Mouse (Mus musculus) intestine, postnatal 0 days (tissue): ENCODE measurements around the gene Rnf167. TPM values are rescaled to one million over a fixed set of nuclear protein-coding genes. Genes with fewer than 3 reads are reported as not detected.

ENCODE experiments used
- ATAC-seq: fragments of 200-750 bp; cut with Nextera tagmentation; 2 replicates; pipeline ENCODE4 v1.8.0; 2017; ENCODE audit warnings: mild to moderate bottlenecking, moderate TSS enrichment, moderate library complexity
- H3K27ac ChIP-seq: fragments of 300-500 bp; sonication (generic); 2 replicates; pipeline ENCODE4 v1.5.1; 2014; ENCODE audit warnings: mild to moderate bottlenecking, low read depth, low read length, moderate library complexity
- H3K27me3 ChIP-seq: fragments of 300-500 bp; sonication (generic); replicated peaks from 2 replicates; pipeline ENCODE4 v1.6.1; 2014; ENCODE audit warnings: low read length, mixed read lengths; ENCODE audit not compliant: control insufficient read depth, insufficient read depth
- H3K36me3 ChIP-seq: fragments of 300-500 bp; sonication (generic); 2 replicates; pipeline ENCODE4 v1.6.1; 2014; ENCODE audit warnings: mild to moderate bottlenecking, moderate library complexity; ENCODE audit not compliant: control insufficient read depth, insufficient read depth
- H3K4me1 ChIP-seq: fragments of 300-500 bp; sonication (generic); replicated peaks from 2 replicates; pipeline ENCODE4 v1.6.1; 2014; ENCODE audit warnings: antibody characterized with exemption, low read length, mixed read lengths; ENCODE audit not compliant: control insufficient read depth, insufficient read depth
- H3K4me2 ChIP-seq: fragments of 300-500 bp; sonication (generic); replicated peaks from 2 replicates; pipeline ENCODE4 v1.6.1; 2014; ENCODE audit warnings: low read depth, mild to moderate bottlenecking, moderate library complexity
- H3K4me3 ChIP-seq: fragments of 300-500 bp; sonication (generic); 2 replicates; pipeline ENCODE4 v1.5.1; 2014; ENCODE audit warnings: low read depth, low read length
- H3K9ac ChIP-seq: fragments of 300-500 bp; sonication (generic); 2 replicates; pipeline ENCODE4 v1.6.1; 2014; ENCODE audit warnings: mild to moderate bottlenecking, low read depth, low read length
- H3K9me3 ChIP-seq: fragments of 300-500 bp; sonication (generic); 2 replicates; pipeline ENCODE4 v1.6.1; 2016; ENCODE audit warnings: mixed run types; ENCODE audit not compliant: control insufficient read depth
- CTCF ChIP-seq: sonication (generic); IDR thresholded peaks from 2 replicates; pipeline ENCODE4 v1.5.1; 2016; ENCODE audit warnings: low read depth, mild to moderate bottlenecking, control low read depth, antibody characterized with exemption, moderate library complexity
- WGBS: fragments of 180-500 bp; shearing (Covaris S2); extraction: QIAGEN DNeasy Blood & Tissue Kit; methylation state at CpG from one replicate; pipeline ENCODE4 v1.1.7; 2014; 5-methylcytosine and 5-hydroxymethylcytosine counted together
- polyA plus RNA-seq: library from polyadenylated mRNA; unstranded; fragments of >200 nt; fragmentation: Nextera tagmentation; extraction: Ambion mirVana; gene quantifications from 2 replicates; pipeline ENCODE4 v1.2.1, GENCODE M21; 2015

Rnf167 gene
- polyA plus RNA-seq, 1 experiment from 2014 or later, result 107 TPM

DNA sequence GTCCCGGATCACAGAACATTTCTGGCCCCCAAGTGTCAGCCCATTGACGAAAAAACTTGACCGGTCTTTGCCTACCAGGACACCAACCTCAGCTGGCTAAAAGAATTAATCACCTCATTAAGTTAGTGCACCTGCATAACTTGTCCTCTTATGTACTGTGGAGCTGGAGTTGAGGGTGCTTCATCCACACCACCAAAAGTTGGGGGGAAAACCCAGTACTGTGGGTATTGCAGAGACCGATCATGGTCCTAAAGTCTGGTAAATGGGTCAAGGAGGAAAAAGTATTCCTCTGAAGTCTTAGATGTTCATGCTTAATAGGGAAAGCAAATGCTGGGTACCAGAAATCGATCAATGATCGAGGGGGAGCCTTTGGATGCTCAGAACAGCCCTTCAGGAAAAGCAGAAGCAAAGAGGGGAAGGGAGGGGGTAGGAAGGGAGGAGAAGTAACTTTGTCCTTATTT, 5.9 kb downstream of the Rnf167 start:
- no peak for TF ChIP-seq CTCF
- Histone ChIP-seq H3K4me3 (peak overlapping the region; percentile 100), H3K27me3 (no peaks in the 10 kb centered on the region), H3K27ac (peak overlapping the region; percentile 22), H3K4me1 (peaks cover 15% of the 10 kb centered on the region), H3K9ac (peak overlapping the region; percentile 99), H3K36me3 (peaks cover 30% of the 10 kb centered on the region), H3K4me2 (peak overlapping the region; percentile 91), H3K9me3 (no peaks in the 10 kb centered on the region)
- ATAC-seq, result no peak
- WGBS, result 20% methylated on average over 6 of the region's 6 CpGs

DNA sequence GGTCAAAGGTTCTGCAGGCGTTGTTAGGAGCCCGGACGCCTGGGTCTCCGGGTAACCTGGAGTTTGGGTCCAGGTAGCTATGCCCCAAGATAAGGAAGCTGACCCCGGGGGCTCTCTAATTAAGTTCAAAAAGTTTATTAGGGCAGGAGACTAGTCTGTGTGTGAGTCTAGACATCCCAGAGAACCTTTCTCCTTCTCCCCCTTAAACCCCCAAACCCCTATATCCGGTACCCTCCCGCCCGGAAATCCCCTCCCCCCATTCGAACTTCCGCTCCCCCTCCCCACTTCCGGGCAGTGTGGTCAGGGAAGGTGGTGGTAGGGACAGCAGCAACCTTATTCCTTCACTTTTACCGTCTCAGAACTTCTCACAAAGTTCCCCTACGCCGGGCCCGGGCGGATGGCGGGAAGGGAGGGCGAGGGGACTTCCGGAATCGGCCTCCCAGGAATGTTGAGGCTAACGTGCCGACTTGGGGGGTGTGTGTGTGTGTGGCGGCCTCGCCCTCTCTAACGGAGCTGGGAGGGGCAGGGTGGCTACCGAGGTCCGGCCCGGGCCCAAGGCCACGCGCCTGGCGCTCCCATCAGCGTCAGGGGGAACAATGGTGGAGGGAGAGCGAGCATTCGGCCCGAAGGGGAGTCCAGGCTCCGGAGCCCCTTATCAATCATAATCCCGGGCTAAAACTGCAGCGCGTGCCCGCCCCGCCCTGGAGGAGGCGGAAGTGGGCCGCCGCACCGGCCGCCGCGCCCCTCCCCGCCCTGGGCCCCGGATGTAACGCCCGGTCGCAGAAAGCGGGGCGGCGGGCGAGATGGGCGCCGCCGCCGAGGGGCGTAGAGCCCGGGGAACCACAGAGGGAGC, 6.5 kb downstream of the Rnf167 start:
- no peaks in the 10 kb centered on the region for H3K27me3 ChIP-seq
- no peaks in the 10 kb centered on the region for H3K9me3 ChIP-seq
- H3K4me3 ChIP-seq, result peak overlapping the region; percentile 100
- H3K9ac ChIP-seq, result peak overlapping the region; percentile 99
- peak; percentile 48 for ATAC-seq
- peaks cover 15% of the 10 kb centered on the region for H3K4me1 ChIP-seq
- WGBS, result under 1% methylated on average over 55 of the region's 63 CpGs
- H3K27ac ChIP-seq, result peak overlapping the region; percentile 99
- H3K36me3 ChIP-seq, result peaks cover 30% of the 10 kb centered on the region
- H3K4me2 ChIP-seq, result peak overlapping the region; percentile 91
- TF ChIP-seq CTCF, result 0 out of 2 replicates have a peak, but pooled peaks have one; percentile 2

DNA sequence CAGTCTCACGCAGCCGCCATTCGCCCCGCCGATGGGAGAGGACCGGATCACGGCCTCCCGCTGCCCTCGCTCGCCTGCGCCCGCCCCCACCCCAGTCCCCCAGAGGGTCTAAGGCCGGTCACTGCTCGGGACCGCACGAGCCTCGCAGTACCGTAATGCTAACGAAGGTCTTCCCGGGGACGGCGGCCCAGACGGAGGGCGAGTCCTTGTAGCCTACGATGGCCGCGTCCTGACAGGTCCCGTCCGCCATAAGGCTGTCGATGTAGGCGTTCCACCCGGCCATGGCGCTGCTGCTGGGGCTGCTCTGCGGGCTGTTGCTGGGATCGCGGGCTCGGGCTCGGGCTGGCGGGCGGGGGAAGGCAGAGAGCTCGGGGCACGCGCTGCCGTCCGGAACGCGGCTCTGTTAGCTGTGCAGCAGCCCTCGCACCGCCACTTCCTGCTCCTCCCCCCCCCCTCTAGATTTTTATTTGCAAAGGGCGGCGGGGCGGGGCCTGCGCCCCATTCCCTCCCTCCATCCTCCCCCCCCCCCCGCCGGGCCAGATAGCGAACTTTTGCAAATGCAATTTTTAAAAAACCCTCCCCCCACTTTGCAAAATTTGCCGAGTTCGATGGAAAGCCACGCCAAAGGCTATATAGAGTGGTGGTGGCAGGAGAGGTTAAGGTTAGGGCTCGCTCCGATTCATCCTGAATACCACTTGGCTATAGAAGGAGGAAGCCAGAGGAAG, 7.3 kb downstream of the Rnf167 start, which contains the start of gene Pfn1:
TSS of gene Pfn1 (minus strand) at position 447 of the 725 bp plus-strand sequence.
- no peak for TF ChIP-seq CTCF
- ATAC-seq, result peak; percentile 42

DNA sequence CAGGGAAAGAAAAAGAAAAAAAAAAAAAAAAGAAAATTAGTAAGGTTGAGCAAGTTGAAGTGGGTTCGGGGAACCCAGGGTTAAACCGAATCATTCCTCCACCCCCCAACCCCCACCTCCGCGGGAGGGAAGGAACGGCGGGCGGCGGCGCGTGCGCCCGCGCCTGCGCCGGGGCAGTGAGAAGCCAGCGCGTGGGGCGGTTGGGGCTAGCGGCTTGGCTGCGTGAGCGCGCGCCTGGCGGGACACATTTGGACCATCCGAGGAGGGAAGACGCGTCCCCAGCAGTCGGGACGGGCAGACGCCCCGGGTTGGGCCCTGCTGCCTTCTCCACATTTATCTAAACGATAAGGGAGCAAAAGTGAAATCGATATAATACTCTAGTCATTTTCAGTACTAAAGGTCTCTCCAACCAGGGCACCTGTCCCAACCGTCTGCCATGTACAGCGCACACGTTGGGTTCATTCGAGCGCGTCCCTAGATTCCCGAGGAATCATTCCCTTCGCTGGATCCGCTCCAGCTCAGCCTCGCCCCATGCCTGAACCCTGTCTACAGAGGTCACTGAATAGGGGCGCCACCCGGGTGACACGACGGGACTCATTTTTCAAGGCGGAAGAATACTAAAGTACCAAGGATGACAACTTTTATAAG, 8.0 kb downstream of the Rnf167 start:
- no peaks in the 10 kb centered on the region for H3K9me3 ChIP-seq
- peaks cover 26% of the 10 kb centered on the region for H3K36me3 ChIP-seq
- peak overlapping the region; percentile 99 for H3K27ac ChIP-seq
- no peaks in the 10 kb centered on the region for H3K27me3 ChIP-seq
- peaks cover 13% of the 10 kb centered on the region for H3K4me1 ChIP-seq
- ATAC-seq, result peak; percentile 60
- H3K9ac ChIP-seq, result peak overlapping the region; percentile 45
- WGBS, result under 1% methylated on average over 48 of the region's 48 CpGs
- peak overlapping the region; percentile 100 for H3K4me3 ChIP-seq
- H3K4me2 ChIP-seq, result peak overlapping the region; percentile 91
- TF ChIP-seq CTCF, result no peak

More for the DNA sequence above, 7.3 kb downstream of the Rnf167 start, which contains the start of gene Pfn1:
- peak within 1 kb of the TSS; percentile 91 for H3K4me2 ChIP-seq
- peaks cover 30% of the 10 kb centered on the region for H3K36me3 ChIP-seq
- H3K9me3 ChIP-seq, result no peaks in the 10 kb centered on the region
- peaks cover 15% of the 10 kb centered on the region for H3K4me1 ChIP-seq
- H3K9ac ChIP-seq, result peak within 1 kb of the TSS; percentile 99
- peak within 1 kb of the TSS; percentile 100 for H3K4me3 ChIP-seq
- peak within 1 kb of the TSS; percentile 99 for H3K27ac ChIP-seq
- WGBS, result under 1% methylated on average over 53 of the region's 61 CpGs
- H3K27me3 ChIP-seq, result no peaks in the 10 kb centered on the region

DNA sequence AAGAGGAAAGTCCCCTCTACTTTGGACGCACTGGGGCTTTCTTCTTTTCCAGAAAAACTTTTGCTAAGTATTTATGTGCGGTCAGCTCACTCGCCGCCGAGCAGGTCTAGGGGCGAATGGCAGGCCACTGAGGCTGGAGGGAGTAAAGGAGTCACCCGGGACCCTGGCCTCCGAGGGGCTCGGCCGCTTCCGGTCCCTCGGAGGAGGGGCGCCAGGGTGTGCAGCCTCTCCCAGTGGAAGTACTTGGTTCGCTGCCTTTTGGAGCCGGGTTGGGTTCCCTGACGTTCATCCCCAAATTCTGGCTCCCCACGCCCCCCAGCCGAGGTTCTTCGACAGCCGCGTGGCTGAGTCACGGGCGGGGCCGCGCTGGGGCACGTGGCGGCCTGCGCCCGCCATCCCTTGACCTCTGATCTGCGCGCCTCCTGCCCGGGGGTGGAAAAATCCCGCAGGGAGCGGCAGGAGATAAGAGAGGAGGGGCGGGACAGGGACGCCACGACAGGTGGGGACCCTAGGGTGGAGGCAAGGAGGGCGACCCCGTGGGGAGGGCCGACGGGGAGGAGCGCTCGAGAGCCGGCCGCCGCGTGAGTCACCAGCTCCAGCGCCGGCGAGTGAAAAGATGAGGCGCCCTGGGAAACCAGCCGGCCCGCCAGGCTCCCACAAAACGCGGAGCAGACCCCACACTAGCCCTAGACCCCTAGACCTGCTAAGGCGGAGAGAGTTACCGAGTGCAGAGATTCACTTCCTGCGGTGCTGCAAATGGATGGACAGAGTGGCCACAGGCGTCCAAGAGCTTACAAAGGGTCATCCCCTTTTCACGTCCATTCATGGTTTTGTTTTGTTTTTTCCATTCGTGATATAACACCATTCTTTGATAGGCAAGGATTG, 8.8 kb downstream of the Rnf167 start:
- 0 out of 2 replicates have a peak, but pooled peaks have one; percentile 17 for ATAC-seq
- H3K36me3 ChIP-seq, result peaks cover 20% of the 10 kb centered on the region; the same call in 1 of the 2 replicates
- WGBS, result 1% methylated on average over 61 of the region's 61 CpGs

More for the DNA sequence above, 8.8 kb downstream of the Rnf167 start:
- peak overlapping the region; percentile 45 for H3K9ac ChIP-seq
- no peak for TF ChIP-seq CTCF
- no peaks in the 10 kb centered on the region for H3K27me3 ChIP-seq
- peak overlapping the region; percentile 91 for H3K4me2 ChIP-seq
- peaks cover 13% of the 10 kb centered on the region for H3K4me1 ChIP-seq
- H3K4me3 ChIP-seq, result peak overlapping the region; percentile 100
- no peaks in the 10 kb centered on the region for H3K9me3 ChIP-seq
- peak overlapping the region; percentile 99 for H3K27ac ChIP-seq
